Mouse (Mus musculus): Measurements from ENCODE around the gene Rerg.
"Not testable (repeated sequence)": the region's sequence is repeated elsewhere in the genome, so short reads cannot be mapped to it uniquely, and the experiment has no call there.

Rerg gene

DNA sequence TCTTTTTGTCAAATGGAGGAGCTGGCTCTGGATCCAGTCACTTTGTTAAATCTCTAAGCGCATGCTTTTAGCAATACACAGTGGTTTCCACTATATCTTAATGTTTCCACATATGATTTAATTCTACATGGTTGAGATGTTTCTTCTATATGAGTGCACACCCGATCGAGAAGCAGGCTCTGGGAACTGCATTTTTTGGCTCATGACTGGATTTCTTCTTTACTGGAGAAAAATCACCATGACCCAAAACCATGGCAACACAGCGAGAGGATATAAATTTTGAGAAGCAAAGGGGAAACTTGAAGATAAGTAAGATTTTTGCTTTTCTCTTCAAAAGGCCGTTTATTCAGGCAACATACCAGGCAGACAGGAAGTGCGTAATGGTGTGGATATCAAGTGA is 94.1 kb downstream of the Rerg start:
- in situ Hi-C loops (cut with MboI), result no loop called here

DNA sequence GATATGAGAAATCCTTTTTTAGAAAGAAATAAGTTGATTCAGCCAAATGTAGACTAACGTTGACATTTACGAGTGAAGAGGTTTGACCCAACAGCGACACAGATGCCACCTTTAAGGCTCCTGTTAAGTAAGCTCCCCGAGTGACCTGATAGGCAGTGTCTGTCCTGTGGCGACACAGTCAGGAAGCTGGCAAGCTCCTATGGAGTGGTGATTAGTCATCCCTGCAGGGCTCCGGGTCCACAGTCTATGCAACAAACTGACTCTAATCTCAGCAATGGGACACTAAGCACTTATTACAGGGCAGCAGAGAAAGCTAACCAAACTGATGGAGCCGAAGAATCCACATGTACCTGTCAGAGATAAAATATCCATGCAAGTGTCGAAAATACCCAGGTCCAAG is 98.0 kb downstream of the Rerg start:
- in situ Hi-C loops (cut with MboI), result no loop called here

DNA sequence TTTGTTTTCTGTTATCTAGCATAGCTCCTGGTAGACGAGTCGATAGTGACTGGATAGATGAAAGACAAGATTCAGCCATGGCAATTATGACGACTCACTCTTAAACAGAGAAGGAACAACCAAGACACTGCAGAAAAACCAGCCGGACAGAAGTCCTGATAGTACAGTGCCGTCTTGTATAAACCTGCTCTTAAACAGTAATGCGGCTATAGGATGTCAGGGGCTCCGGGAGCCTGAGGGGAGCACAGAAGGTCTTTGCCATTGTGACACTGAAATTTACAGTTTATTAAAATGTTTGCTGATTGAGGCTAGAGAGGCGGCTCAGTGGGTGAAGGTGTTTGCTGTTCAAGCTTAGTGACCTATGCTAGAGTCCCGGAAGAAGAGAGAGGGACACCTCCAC is 98.8 kb downstream of the Rerg start:
- in situ Hi-C loops (cut with MboI), result no loop called here

DNA sequence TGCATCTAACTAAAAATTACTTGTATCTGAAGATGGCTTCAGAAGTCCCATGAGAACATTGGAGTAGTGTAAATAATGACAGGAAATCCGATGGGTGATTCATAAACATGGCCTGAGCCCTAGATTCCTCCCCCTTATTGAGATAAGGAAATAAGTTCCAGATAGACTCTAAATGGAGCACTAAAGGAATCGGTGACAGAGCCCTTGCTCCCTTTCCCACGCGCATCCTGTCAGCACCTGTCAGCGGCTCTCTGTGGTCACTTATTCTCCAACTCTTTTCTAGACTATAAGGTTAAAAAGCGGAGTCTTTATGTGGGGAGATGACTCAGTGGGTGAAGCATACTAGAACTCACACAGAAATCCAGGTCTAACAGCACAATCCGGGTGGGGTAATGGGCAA is 104.8 kb downstream of the Rerg start:
- in situ Hi-C loops (cut with MboI), result no loop called here

DNA sequence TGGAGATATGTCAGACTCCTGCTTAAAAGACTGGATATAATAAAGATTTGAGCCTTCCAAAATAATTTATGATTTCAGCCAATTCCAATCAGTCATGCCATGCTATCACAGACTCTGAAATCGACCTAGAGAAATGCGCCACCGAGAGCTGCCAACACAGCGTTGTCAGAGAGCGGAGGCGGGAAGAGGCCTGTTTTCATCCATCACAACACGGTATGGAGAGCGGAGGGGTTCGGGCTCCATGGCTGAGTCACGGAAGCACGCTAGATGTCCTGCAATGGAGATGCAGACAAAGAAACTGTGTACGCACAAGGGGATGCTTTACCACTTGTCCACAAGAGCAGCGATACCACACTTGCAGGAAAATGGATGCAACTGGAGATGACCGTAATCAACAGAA is 105.5 kb downstream of the Rerg start:
- in situ Hi-C loops (cut with MboI), result no loop called here

DNA sequence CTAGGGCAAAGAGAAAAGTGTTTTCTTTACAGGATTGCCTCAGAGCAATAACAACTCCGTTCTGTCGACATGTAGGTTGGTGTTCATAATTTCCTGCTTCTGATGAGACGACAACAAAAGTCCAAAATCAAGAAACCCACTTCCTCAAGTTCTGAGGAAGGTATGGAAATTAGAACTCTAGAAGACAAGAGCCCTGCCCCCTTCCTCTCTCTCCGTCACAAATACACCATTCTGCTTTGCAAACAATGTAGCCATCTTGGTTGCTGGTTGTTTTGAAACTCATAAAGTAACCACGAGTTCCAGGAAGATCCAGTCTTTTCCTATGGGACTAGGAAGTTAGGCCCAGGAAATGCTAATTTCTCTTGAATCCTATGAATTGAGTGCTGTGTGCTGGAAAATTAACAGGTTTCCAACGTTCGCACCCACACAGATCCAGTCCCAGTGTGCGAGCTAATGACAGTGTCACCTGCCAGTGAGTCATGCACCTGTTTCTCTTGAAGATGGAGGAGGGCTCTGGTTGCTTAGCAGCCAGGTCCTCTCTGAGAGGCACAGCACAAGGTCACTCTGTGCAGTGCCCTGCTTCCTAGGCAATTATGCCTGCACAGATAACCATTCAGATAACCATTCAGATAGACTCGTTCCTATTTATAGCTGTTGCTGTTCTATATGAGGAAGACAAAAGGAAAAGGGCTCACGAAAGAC is 106.9 kb downstream of the Rerg start:
- in situ Hi-C loops (cut with MboI), result no loop called here

DNA sequence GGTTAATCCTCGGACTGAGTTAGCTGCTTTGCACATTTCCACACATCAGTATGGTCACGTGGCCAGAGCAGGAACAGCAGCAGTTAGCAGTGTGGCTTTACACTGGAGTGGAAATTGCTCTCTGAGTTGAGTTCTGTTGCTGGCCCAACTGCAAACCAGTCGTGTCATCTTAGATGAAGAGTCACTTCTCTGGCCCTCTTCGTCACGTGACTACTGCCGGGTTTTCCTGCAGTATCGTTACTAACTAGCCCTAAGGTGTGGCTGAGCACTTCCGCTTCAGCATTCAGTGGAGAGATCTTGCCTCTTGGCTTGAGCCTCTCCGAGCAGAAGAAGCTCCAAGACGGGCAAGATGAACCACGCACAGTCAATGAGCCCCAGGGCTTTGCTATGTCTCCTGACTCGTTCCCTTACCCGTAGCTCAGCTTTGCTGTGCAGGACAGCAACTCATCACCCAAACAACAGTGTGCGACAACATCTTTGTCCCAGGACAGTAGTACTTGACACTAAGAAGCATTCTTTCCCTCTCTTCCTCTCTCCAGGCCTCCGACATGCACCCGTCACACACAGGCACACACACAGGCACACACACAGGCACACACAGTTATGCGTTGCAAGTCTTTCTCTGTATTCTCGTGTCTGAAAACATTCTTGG is 108.3 kb downstream of the Rerg start:
- in situ Hi-C loops (cut with MboI), result no loop called here

DNA sequence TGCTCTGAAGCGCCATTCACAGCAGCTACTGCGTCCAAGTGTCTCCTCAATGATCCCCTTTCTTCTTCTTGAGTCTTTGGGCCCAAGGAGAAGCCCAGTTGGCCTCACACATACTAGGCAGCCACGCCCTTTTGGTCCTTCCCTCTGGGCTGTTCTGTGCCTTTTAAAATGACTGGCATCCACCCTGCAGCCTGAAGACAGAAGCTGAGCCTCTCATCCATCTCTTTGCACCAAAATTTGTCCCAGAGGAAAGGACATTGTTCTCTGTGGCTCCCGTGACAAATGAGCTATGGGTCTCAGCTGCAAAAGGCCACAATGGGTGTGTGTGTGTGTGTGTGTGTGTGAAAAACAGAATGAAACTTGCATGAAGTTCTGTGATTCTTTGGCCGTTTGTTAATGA is 109.7 kb downstream of the Rerg start:
- in situ Hi-C loops (cut with MboI), result no loop called here

DNA sequence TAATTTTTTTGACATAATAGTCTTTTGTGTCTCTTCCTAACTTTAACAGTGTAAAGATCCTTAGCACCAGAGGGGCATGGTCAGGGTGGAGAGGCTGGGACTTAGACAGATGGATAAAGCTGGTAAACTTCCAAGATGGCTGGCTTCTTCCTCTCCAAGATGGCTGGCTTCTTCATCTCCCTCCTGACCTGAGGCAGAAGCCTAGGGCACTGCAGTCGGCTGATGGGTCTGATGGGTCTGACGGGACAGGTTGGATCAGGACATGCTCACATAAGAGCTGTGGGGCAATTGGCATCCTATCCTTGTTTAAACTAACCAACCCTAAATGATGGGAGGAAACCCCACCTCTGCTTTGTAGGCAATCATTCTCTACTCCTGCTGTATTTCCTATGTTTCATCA is 112.0 kb downstream of the Rerg start:
- in situ Hi-C loops (cut with MboI), result no loop called here

DNA sequence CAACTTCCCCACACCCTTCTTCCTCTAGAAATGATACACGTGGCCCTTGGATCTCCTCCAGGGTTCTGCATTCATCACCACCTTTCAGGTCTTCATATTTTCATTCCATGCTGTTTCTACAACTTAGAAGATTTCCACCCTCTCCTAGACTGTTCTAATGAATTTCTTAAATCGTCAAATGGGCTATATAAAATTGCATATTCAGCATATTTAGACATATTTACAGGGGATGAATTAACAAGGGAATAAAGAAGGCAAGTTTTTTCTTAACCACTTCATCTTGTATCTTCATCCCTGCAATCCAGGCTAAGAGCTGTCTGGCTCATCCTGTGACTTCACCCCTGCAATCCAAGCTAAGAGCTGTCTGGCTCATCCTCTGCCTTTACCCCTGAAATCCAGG is 116.2 kb downstream of the Rerg start:
- in situ Hi-C loops (cut with MboI), result no loop called here

DNA sequence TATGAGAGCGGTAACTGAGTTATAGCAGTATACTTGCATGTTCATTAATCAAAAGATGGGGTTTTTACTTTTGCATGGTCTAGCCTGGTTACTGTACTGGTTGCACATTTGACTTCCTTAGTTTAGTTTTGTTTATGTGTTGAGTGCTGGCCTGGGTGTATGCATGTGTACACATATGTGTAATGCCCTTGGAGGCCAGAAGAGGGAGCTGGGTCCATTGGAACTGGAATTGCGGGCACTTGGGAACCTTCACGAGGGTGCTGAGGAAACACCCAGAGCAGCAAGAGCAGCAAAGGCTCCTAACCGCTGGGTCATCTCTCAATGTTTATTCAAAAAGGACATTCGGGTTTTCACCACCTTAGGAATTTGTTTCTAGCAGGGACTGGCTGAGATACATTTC is 116.8 kb downstream of the Rerg start:
- in situ Hi-C loops (cut with MboI), result no loop called here

DNA sequence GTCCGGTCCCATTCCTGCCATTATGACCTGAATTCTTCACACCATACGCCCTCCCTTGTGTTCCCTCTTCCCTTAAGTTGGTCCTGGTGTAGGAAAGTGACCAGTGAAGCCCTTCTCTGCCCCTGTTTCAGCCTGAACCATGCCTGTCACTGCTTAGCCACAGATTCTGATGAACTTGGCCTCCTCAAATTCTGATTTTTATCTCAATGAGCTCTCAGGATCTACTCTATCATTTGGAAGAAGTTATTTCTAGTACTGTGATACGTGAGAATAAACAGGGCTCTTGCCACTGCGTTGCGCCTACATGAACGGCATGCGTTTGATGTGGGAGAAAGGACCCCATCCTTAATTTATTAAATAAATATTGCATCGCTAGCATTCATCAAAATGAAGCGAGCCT is 117.3 kb downstream of the Rerg start:
- in situ Hi-C loops (cut with MboI), result no loop called here

DNA sequence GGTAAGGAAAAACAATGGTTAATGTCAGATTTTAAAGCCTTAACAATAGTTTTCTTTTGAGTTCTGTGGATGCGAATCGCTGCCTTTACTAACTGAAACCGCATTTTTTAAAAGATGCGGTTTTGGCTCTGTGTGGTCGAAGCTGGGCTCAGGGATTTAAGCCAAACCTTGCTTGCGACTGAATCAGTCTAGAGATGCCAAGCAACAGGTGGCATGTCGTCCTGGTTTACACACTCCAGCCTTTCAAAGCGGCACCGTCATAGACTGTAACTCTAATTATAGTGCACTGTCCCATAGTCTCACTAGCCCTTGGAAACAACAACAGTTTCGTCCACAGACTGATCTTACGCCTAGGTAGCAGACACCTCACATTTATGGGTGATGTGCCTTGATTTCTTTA is 123.3 kb downstream of the Rerg start:
- in situ Hi-C loops (cut with MboI), result no loop called here

DNA sequence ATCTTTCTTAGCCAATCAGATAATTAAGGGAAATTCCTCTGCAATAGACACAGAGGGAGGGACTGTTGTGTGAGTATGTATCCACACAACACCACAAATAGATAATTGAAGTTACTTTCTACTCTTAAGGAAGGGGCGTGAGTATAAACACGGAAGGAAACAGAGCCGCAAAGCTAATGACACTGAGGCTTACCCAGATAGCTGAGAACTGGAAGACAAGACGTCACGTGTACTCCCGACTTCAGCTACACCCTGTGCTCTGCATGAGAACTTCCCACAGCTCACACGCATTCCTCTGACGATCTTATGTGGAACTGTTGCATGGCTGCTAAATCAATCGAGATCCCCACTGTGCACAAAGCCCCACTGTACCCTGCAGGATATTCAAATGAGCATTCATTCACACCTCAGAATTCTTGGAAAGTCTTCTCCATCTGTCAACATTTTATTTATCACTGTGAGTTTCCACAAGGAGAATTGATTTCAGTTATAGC is 125.2 kb downstream of the Rerg start:
- in situ Hi-C loops (cut with MboI), result no loop called here

DNA sequence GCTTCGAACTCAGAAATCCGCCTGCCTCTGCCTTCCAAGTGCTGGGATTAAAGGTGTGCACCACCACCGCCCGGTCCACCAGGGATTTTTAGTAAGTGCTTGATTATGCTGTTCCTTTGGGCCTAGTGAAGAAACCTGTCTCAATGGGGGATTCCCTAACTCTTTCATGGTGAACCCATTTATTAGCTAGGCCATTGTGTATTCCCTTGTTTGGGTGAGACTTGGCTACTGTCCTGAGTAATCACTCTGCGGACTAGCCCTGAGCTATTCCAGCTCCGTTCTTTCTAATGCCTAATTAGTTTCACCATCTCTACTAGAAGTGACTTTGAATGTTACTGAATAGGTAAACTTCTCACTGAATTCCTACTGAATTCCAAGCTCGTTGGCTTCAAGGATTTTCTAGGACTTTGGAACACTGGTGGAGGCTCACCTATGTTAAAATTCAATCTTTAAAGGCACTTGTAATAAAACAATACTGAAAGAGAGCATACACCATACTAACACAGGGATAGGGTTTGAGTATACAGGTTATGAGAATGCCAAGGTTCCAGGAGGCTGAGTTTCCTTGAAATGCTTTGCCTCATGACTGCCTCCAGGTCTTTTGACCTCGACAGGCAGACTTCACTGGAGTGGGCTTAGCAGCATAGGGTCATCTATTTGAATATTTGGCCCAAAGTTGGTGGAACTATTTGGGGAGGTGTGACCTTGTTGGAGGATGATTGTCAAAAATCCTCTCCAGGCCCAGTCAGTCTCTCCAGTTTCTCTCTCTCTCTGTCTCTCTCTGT is 134.5 kb downstream of the Rerg start:
- in situ Hi-C loops (cut with MboI), result not testable (repeated sequence)

DNA sequence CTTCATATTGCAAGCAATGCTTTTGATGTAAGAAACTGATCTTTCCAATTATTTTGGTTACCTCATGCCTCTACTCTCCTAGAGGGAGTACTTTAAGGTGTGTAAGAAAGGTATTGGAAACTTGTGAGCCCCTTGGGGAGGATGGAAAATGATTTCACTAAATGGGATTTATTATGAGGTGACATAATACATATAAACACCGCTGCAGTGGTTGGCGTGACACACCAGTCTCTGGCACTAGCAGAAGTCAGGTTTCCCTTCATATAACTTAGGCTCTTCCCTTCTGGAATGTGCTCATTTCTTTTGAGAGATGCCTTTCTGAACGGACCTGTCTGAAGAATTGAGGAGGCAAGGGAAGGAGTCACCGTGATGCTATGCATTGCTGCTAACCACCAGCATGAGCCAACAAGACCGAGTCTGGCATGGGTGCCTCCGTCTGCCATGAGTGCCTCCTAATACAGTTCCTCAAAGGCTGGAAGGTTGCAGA is 139.6 kb downstream of the Rerg start:
- in situ Hi-C loops (cut with MboI), result no loop called here

DNA sequence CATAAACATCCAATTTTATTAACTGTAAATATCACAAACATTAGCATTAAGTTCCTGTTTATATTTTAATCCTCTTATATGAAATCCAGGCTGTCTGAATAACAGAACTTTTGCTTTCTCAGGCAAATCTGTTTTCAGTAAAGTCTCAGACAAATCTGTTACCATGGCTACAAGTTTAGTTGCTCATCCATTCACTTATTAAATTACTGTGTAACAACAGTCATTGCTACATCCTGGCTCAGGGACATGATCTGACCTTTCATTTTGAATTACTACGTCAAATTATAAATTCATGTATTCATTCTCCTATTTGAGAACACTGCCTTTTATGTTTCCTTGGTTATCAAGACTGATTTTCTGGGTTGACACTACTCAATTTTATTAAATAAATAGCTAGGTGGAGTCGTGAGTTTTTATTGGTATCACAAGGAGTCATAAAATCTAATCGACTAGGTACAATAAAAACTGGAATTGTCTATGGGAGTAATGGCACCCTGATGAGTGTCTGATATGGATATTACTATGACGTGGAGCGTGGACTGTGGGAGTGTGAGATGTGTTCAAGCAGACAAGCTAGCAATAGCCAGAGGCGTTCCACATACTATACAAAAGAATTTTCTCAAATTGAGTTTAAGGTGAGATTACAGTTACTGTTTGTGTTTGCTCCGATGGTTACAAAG is 140.2 kb downstream of the Rerg start:
- in situ Hi-C loops (cut with MboI), result no loop called here

DNA sequence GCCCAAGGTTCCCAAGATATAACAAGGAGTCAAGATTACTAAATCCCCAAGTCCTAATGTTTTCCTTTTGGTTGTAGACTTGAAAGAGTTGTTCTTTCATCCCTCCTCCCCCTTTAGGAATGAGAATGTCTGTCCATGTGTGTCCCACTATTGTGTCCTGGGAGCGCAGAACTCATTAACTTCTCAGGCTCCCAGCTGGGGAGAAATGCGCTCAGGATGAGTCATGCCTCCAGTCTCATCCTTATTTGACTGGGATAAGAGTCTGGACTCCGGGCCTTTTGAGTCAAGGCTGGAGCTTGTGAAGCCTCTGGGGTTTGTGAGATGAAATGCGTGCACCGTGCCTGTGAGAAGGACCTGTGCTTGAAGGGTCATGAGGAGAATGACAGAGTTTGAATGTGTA is 144.8 kb downstream of the Rerg start:
- in situ Hi-C loops (cut with MboI), result no loop called here

DNA sequence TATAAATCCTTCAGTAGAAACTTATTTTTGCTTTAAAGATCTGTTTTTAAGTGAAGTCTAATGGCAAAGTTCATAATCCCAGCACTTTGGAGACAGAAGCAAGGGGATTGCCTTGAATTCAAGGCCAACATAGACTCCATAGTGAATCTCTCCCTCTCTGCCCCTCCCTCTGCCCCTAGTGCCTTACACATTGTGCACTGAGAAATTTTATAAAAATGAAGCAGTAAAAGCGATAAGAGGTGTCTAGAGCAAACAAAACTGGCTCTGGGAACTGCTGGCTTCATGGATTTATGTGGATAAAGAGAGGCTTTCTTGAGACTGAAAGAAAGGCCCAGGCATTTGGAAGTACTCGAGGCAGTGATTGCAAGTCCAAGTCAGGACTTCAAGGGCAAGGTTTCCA is 145.8 kb downstream of the Rerg start:
- in situ Hi-C loops (cut with MboI), result no loop called here

DNA sequence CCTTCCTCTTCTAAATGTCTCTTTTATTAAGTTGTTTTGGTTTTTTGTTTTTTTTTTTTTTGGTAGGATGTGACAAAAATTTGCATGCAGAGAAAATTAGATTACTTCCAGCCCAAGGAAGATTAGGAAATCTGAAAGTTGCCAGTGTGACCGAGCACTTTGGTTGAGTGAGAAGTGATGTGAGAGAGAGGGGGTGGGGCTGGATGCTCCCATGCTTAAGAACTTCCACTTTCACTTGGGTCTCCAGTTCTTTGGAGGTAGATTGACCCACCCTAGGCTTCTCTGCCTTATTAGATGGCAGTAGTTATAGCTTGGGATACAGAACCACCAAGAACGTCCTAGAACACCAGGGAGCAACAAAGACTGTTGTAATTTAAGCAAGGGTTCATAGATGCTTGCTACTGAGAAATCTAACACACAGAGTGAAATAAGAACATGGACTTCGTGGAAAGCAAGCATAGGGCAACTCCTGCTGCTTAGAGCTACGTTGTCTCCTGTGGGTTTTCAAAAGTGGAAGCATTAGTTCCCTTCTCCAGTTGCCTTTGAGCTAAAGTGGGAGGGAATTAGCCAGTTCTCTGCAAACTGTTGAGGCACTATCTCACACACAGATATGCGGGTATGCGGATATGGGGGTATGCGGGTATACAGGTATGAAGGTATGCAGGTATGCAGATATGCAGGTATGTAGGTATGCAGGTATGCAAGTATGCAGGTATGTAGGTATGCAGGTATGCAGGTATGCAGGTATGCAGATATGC is 152.9 kb downstream of the Rerg start:
- in situ Hi-C loops (cut with MboI), result no loop called here

DNA sequence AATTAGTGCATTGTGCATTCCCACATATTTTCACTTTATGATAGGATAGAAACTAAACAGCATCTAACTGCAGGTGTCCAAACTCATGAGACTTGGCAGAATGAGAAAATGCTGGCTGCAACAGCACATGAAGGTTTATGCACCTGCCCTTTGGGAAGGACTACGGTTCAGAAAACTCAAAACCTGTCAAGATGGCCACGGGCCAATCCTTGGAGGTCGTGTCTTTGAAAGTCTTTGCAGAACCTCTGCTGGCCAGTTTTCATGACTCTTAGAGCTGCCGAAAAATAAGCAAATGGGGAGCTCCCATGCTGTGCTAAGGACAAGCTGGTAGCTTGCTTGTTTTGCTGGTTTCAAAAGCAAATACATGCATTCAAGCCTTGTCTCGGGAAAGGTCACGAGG is 156.0 kb downstream of the Rerg start:
- in situ Hi-C loops (cut with MboI), result no loop called here

DNA sequence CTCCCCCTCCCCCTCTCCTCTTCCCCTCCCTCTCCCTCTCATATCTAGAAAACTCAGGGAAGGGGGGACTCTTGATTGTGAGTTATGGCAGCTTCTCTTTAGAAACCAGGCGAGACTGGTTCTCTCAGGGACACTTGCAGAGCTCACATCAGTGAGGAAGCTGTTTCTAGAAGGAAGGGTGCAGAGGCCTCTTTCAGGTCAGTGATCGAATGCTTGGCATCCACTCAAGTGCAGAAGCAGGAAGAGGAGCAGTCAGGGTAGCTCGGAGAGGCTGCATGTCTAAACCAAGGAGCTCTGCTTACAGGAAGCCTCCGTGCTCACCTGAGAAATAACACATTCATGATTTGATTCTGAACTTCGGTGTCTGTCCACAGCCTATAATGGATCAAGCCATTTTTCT is 159.1 kb downstream of the Rerg start:
- in situ Hi-C loops (cut with MboI), result no loop called here
